Mouse (Mus musculus) embryonic stem cell, embryonic (primary cell): Measurements from ENCODE around the gene Dlg1.

Experiments used
- CTCF ChIA-PET, 4 experiments: fragments of 300-600 bp in 2 of 4; fragments of 350-600 bp in 2 of 4; sonication (Branson Sonifier 250); formaldehyde crosslinking; loops; one replicate each; lab custom pipeline; 2022; ENCODE audit warnings: inconsistent platforms in 2 of 4; lab: Charles Lee
- POLR2A ChIA-PET, 4 experiments: fragments of 300-600 bp in 2 of 4; fragments of 350-600 bp in 2 of 4; sonication (Branson Sonifier 250); formaldehyde crosslinking; loops; one replicate each; lab custom pipeline; 2022; ENCODE audit warnings: antibody characterized with exemption in 4 of 4, inconsistent platforms in 1 of 4; lab: Charles Lee

Dlg1 gene

DNA sequence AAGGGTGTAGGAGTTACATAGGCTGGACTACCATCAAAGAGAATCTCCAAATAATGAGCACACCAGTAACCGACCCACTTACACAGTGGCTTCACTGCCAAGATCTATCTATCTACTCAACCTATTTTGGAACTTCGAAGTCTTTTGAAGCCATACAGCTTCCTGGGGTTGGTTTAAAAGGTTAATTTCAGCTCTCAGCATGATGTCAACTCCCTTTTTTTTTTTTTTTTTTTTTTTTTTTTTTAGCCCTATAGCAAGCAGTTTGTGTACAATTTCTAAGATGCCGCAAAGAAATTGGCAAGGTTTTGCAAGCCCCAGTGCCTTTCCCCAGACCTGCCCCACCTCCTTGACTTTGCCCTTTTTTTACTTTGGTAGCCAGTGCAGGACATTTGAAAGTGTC lies 202.0 kb downstream of the Dlg1 start:
- POLR2A ChIA-PET, result interaction anchor here in 3 of 4 experiments (0.6 to 1.0 kb wide), 5 partner anchors 30 to 400 kb away, joined by 3 to 6 read pairs (median 4); no protein-coding TSS in a partner anchor

DNA sequence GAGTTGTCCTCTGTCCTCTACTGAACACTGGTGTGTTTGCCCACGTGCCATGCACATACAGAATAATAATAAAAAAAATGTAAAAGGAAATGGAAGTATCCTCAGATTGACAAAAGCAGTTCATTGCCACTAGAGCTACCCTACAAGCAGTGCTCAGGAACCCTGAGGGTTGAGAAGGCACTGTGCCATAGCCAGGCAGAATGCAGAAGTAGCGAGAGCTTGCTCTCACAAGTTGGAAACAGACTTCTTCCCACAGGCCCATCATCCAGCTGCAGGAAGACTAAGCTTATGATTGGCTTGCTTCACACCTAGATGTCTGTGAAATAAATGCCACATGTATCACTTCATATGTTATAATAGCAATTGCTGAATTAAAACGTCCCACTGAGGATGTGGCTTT lies 203.7 kb downstream of the Dlg1 start:
- CTCF ChIA-PET, result interaction anchor here in 1 of 4 experiments (0.5 kb wide), 1 partner anchor 367 kb away, joined by 5 read pairs; no protein-coding TSS in a partner anchor
- POLR2A ChIA-PET, result no interaction called here

More for the DNA sequence above, 202.0 kb downstream of the Dlg1 start:
- CTCF ChIA-PET, result interaction anchor here in 3 of 4 experiments (0.6 to 1.2 kb wide), 4 partner anchors 14 to 440 kb away, joined by 3 read pairs; partner anchors contain the start of gene Meltf (in 1 of the 3)

DNA sequence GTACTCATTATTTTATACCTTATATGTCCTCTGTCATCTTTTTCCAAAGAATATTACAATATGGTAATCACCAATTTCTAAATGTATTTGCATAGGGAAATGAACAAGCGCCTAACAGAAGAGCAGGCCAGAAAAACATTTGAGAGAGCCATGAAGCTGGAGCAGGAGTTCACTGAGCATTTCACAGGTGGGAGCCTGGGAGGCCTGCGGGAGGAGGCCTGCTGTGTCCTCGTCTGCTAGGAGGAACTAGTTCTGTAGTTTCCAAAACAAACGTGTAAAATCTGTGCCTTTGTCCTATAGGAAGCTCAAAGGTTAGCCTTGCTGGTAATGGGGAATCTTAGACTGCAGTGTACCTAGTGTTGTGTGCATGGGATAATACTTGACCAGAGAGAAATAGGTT lies 204.5 kb downstream of the Dlg1 start:
- ChIA-PET POLR2A (no interaction called here), CTCF (interaction anchor here in 1 of 4 experiments (1.6 kb wide), 1 partner anchor 37 kb away, joined by 4 read pairs; no protein-coding TSS in a partner anchor)

DNA sequence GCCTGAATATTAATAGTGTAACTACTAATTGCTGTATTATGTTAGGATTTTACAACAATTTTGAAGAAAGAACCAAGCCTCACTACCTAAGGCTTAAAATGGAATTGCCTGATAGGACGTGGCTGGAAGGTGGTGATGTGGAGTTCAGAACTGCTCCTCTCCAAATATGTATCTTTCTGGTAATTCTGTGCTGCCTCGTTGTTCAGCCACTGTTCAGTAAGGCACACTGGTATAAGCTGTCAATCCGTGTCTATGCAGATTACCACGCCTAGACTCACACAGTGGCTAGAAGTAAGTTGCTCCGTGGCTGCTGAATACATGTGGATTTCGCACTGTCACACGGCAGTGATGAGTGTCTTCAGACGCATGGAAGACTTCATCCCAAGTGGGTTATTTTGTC lies 210.5 kb downstream of the Dlg1 start:
- CTCF ChIA-PET, result no interaction called here
- POLR2A ChIA-PET, result interaction anchor here in 1 of 4 experiments (0.6 kb wide), 1 partner anchor 14 kb away, joined by 3 read pairs; no protein-coding TSS in a partner anchor

DNA sequence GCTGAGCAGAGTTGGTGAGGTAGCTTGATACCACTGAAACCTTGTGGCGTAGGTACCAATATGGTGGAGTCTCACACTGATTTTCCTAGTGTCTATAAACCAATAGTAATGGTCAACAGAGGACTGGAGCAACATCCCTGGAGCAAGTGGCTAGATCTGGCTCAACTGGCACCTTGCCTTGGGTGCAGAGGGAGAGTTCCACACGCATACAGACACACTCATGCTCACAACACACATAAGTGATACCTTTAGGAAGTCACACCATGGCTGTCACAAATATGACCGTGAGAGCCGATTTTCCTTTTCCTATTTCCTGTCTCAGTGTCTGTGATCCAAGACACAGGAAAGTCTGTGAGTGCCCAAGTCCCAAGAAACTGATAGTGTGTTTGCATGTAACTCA lies 212.1 kb downstream of the Dlg1 start:
- POLR2A ChIA-PET, result interaction anchor here in 2 of 4 experiments (1.0 to 2.0 kb wide), 4 partner anchors 25 to 68 kb away, joined by 3 to 5 read pairs (median 3); no protein-coding TSS in a partner anchor
- CTCF ChIA-PET, result interaction anchor here in 2 of 4 experiments (1.2 to 4.4 kb wide), 3 partner anchors 15 to 43 kb away, joined by 3 to 31 read pairs (median 4); no protein-coding TSS in a partner anchor

DNA sequence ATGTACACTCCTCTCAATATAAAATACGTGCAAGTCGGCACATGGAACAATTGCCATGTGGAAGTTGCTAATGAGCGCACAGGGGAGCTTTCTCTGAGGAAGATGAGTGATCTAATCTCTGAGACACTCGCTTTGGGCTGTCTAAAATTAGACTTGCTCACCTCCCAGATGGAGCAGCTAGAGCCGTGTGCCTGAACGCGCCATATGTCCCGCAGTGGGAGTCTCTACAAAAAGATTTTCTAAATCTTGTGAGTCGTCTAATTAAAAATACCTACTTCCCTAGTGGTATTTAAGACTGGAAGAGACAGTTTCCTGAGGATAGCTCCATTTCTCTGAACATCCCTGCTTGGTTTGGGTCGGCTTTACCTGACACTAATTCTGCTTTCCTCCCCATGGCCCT lies 213.1 kb downstream of the Dlg1 start:
- ChIA-PET CTCF (interaction anchor here in 3 of 4 experiments (0.9 to 4.4 kb wide), 8 partner anchors 14 to 418 kb away, joined by 3 to 31 read pairs (median 3); no protein-coding TSS in a partner anchor), POLR2A (interaction anchor here in 2 of 4 experiments (1.0 to 2.0 kb wide), 5 partner anchors 26 to 67 kb away, joined by 3 to 5 read pairs (median 3); partner anchors contain the start of gene Pigz (in 1 of the 2))

DNA sequence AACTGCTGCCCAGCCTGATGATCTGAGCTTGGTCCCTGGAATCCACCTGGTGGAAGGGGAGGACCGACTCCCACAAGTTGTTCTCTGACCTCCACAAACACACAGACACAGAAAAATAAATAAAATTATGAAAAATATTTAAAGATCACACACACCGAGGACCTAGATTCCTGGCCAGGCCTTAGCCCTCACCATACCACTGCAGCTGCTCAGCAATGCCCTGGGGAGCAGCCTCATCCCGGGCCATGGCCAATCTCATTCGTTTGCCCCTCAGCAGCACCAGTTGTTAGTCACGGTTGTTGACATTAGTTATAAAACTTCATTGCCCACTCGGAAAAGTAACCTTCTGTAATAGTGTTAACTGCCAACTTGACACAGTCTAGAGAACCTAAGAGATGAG lies 214.8 kb downstream of the Dlg1 start:
- ChIA-PET POLR2A (interaction anchor here in 3 of 4 experiments (0.6 to 1.9 kb wide), 9 partner anchors 9 to 125 kb away, joined by 3 to 7 read pairs (median 4); partner anchors contain the start of gene Senp5 (in 1 of the 3)), CTCF (interaction anchor here (0.6 to 4.4 kb wide), 30 partner anchors 8 to 1201 kb away, joined by 3 to 31 read pairs (median 4); no protein-coding TSS in a partner anchor)

DNA sequence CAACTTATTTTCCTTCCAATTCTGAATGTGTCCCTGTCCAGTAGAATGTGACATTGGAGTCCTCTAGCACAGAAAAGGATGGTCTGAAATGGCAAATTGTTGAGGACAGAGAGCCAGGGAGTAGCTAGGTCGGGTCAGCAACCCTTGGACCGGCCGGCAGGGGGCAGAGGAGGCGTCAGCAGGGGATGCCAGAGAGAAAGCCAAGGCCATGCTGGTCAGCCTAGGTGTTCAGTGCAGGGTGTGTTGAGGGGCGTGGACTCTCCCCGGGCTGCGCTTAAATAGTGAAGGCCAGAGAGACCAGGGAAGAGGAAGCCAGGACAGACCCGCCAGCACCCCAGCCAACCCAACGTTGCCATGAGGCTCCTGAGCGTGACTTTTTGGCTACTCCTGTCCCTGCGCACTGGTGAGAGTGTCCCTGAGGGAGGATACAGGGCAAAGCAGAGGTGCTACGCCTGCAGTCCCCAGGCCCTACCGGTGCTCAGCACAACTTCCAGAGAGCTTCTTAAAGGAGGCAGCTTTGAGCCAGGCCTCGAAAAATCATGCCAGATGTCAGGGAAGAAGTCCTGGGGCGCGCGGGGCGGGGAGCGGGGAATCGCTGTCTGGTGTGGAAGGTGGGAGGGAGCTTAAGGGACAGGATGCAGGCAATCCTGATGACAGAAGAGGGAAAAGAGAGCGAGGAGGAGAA lies 215.5 kb downstream of the Dlg1 start, which contains the start of gene Meltf:
TSS of gene Meltf (plus strand) at position 238 of the 685 bp plus-strand sequence.
- ChIA-PET CTCF (interaction anchor here (0.6 to 4.4 kb wide), 39 partner anchors 9 to 1201 kb away, joined by 3 to 31 read pairs (median 4); no protein-coding TSS in a partner anchor), POLR2A (interaction anchor here in 3 of 4 experiments (0.6 to 1.9 kb wide), 16 partner anchors 9 to 606 kb away, joined by 3 to 7 read pairs (median 4); partner anchors contain the start of gene Senp5 (in 1 of the 3))

DNA sequence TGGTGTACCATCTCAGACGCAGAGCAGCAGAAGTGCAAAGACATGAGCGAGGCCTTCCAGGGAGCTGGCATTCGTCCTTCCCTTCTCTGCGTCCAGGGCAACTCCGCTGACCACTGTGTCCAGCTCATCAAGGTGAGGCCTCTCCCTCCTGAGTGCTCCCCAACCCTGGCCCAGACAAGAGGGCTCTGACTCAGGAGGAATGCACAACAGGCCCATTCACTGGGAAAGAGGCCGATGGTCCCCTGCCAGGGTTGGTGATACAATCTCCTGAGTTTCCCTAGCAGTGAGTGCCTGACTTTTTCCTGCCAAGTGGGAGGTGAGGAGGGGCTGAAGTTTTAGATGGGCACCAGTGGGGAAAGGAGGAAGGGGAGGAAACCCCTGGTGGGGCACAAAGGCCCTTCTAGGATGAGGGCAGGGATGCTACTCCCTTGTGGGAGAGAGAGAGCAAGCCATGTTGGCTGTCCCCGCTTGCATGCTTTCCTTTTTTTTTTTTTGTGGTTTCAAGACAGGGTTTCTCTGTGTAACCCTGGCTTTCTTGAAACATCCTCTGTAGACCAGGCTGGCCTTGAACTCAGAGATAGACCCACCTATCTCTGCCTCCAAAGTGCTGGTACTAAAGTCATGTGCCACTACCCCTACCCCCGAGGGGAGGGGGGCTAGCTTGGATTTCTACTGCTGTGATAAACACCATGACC lies 217.1 kb downstream of the Dlg1 start:
- ChIA-PET CTCF (interaction anchor here in 2 of 4 experiments (0.7 to 3.0 kb wide), 5 partner anchors 25 to 64 kb away, joined by 3 to 22 read pairs (median 4); no protein-coding TSS in a partner anchor), POLR2A (interaction anchor here in 2 of 4 experiments (0.5 to 1.5 kb wide), 4 partner anchors 9 to 217 kb away, joined by 3 to 4 read pairs (median 3); no protein-coding TSS in a partner anchor)

DNA sequence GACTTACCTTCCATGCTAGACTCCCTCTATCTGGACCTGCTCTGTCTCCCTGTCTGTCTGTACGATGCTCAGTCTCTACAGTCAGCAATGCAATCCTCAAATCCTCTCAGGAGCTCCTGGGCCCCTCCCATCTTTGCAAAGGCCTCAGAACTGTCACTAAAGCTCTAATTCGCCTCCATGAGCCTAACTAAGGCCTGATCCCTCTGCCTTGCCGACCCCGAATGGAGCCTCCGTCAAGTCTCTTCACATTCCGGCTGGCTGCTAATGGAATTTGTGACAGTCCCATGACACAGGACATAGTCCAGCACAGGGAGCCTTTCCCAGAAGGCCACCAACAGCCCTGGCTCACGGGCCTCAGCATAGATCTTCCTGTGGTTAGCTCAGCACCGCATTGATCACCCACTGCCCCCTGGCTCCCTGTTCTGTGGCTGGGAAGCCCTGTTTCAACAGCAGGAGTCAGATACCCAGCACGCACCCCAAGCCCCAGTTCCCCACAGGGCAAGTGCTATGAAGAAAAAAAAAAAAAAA lies 219.2 kb downstream of the Dlg1 start:
- CTCF ChIA-PET, result interaction anchor here (0.6 to 4.8 kb wide), 9 partner anchors 11 to 469 kb away, joined by 3 to 20 read pairs (median 4); no protein-coding TSS in a partner anchor
- POLR2A ChIA-PET, result interaction anchor here (0.5 to 2.0 kb wide), 11 partner anchors 9 to 458 kb away, joined by 3 to 7 read pairs (median 4); no protein-coding TSS in a partner anchor

DNA sequence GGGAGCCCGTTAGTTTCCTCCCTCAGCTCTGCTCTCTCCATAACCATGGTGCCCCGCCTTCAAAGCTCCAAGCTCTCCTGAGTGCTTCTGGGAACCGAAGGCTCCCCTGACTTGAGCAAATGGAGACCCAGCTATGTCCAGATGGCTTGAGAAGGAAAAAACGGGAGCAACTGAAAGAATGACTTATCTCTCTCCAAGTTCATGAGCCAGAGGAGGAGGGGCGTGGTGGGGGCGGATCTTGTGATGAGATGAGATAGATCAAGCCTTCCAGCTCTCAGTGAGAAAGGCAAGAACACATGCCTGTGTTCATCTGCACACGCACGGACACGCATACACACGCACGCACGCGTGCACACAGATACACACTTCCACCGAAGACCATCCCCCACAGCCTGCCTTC lies 220.1 kb downstream of the Dlg1 start:
- ChIA-PET CTCF (interaction anchor here in 3 of 4 experiments (0.8 to 4.8 kb wide), 7 partner anchors 22 to 36 kb away, joined by 3 to 20 read pairs (median 6); no protein-coding TSS in a partner anchor), POLR2A (interaction anchor here in 3 of 4 experiments (0.7 to 2.0 kb wide), 15 partner anchors 8 to 87 kb away, joined by 3 to 8 read pairs (median 3); no protein-coding TSS in a partner anchor)

DNA sequence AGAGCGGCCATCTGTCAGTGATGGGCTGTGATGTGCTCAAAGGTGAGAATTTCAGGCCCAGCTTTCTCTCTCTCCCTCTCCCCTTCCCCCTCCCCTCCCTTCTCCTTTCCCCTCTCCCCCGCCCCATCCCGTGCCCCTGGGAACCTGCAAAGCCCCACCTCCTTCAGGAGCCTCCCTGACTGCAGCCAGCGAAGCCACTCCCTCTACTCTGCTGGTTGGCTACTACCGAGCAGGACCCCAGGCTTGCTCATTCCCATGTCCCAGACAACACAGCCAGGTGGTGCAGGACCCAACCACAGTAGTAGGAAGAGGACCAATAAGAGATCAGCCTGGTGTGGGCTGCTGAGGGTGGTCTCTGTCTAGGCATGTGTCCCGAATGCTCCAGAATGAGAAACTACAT lies 220.7 kb downstream of the Dlg1 start:
- ChIA-PET CTCF (interaction anchor here in 2 of 4 experiments (1.1 to 4.8 kb wide), 5 partner anchors 21 to 35 kb away, joined by 3 to 20 read pairs (median 7); no protein-coding TSS in a partner anchor), POLR2A (interaction anchor here in 3 of 4 experiments (0.7 to 2.0 kb wide), 11 partner anchors 9 to 88 kb away, joined by 3 to 8 read pairs (median 3); no protein-coding TSS in a partner anchor)

DNA sequence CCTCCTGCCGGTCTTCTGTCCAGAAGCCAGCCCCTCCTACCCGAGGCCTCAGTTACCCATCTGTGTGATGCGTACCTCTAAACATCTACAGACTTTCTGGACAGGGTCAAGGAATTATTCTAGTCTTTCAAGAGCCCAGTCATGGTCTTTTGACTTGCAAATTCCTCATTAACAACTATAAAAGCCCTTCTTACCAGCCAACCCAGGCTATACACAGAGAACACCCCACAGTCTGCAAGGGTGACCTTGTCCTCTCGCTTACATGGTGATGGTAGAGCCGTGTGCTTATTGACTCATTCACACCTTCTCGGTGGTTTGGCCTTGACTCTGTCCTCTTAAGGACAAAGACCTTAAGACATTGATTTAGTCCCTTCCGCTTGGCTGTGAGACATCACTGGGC lies 227.7 kb downstream of the Dlg1 start:
- ChIA-PET CTCF (interaction anchor here (0.6 to 6.1 kb wide), 15 partner anchors 12 to 433 kb away, joined by 3 to 57 read pairs (median 4); partner anchors contain the start of gene Meltf (in 2 of the 4)), POLR2A (interaction anchor here (0.6 to 2.2 kb wide), 22 partner anchors 8 to 811 kb away, joined by 3 to 10 read pairs (median 4); partner anchors contain the start of genes Meltf (in 2 of the 4) and Senp5 (in 1 of the 4))

DNA sequence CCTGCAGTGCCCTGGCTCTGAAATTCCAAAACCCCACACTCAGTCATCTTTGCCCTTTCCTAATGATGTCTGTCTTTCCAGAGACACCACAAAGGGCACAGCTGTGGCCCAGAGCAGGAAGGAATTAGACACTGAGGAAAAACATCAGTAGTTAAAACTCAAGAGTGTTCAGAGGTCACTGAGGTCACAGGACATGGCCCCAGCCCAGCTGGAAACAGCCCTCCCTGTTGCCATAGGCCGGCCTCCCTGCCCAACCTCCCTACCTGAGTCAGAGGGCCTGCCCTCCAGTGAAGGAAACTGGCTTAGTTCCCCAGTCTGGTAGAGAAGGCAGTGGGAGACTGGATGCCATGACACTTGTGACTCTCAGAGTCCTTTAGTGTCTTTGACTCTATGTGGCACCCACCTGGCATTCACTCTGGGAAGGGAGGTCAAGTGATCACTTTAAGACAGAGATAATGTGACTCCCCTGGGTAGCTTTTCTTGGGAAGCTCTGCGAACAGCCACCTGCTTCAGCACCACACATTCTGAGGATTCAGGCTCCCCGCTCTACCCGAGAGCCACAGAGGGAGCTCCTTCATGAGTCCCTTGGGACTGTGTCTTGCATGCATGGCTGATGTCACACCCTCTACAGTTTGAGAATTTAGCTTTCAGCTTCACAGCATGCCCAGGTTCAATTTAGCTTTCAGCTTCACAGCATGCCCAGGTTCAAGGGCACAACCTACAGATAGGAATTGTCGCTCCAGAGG lies 230.3 kb downstream of the Dlg1 start:
- CTCF ChIA-PET, result interaction anchor here in 3 of 4 experiments (0.6 to 6.1 kb wide), 9 partner anchors 11 to 50 kb away, joined by 3 to 57 read pairs (median 6); partner anchors contain the start of gene Meltf (in 2 of the 3)
- POLR2A ChIA-PET, result interaction anchor here in 3 of 4 experiments (0.6 to 2.2 kb wide), 18 partner anchors 9 to 440 kb away, joined by 3 to 8 read pairs (median 4); partner anchors contain the start of genes Meltf (in 2 of the 3) and Senp5 (in 1 of the 3)

DNA sequence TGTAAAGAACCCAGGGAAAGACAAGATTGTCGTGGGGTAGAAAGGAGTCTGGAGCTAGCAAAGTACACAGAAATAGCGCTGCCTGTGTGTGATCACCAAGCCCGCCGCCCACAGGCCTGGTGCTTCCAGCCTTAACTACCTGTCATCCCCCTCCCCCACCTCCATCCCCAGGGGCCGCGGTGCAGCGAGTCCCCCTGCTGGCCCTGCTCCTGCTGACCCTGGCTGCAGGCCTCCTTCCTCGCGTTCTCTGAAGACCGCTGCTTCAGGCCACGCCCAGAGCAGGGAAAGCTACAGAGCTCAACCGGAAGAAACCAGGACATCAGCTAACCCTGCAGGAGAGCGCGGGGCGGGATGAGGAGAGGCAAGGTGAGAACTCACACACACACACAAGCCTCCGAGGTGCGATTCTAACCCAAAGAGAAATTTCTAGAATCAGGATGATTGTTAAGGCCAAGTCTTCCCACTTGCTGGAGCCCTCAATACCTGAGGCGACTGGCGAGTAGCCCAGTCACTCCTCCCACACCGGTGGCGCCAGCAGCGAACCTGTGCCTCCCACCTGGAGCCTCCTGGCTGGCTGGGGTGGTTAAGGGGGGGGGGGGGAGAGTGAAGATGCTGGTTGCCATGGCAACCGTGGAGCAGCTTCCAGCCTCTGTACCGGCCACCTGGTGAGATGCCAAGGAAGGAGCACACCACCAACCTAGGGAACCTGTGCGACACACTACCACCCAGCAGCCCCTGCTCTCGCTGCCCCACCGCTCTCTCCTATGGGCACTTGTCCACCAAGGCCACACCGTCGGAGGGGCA lies 233.9 kb downstream of the Dlg1 start:
- ChIA-PET CTCF (interaction anchor here (0.5 to 1.6 kb wide), 12 partner anchors 8 to 334 kb away, joined by 3 to 31 read pairs (median 5); partner anchors contain the start of gene Meltf (in 2 of the 4)), POLR2A (interaction anchor here in 3 of 4 experiments (0.5 to 1.8 kb wide), 15 partner anchors 8 to 435 kb away, joined by 3 to 8 read pairs (median 4); partner anchors contain the start of gene Senp5 (in 1 of the 3))
